Mouse (Mus musculus) kidney, adult 2 months (tissue): ENCODE results near the gene Actr10. TPM values are rescaled to one million over a fixed set of nuclear protein-coding genes. Genes with fewer than 3 reads are reported as not detected.

ENCODE experiments used
- DNase-seq: peaks from one replicate; pipeline ENCODE4 v3.0.0; 2021
- H3K27ac ChIP-seq: fragments of 200-500 bp; 2 replicates; pipeline ENCODE4 v1.5.1; 2012; ENCODE audit warnings: low read depth, low read length, control low read depth, inconsistent platforms; ENCODE audit not compliant: insufficient read depth
- H3K27me3 ChIP-seq: fragments of 200-500 bp; replicated peaks from 2 replicates; pipeline ENCODE4 v1.6.1; 2012; ENCODE audit warnings: mild to moderate bottlenecking, moderate library complexity, low read length, inconsistent platforms; ENCODE audit not compliant: control insufficient read depth, insufficient read depth
- H3K36me3 ChIP-seq: fragments of 200-500 bp; 2 replicates; pipeline ENCODE4 v1.6.1; 2012; ENCODE audit warnings: mild to moderate bottlenecking, moderate library complexity, low read length, inconsistent platforms; ENCODE audit not compliant: control insufficient read depth, insufficient read depth
- H3K4me1 ChIP-seq: fragments of 200-500 bp; 2 replicates; pipeline ENCODE4 v1.6.1; 2011; ENCODE audit warnings: low read length; ENCODE audit not compliant: control insufficient read depth, insufficient read depth
- H3K4me3 ChIP-seq: fragments of 200-500 bp; 2 replicates; pipeline ENCODE4 v1.5.1; 2011; ENCODE audit warnings: mild to moderate bottlenecking, low read depth, low read length, control low read depth; ENCODE audit not compliant: insufficient read depth
- CTCF ChIP-seq: fragments of 200-500 bp; conservative IDR thresholded peaks from 2 replicates; pipeline ENCODE4 v1.5.1; 2011; ENCODE audit warnings: low read depth, mild to moderate bottlenecking, control low read depth, low read length, moderate library complexity, mixed read lengths; ENCODE audit not compliant: insufficient read depth, insufficient read length
- POLR2A ChIP-seq: fragments of 200-500 bp; IDR thresholded peaks from one replicate; pipeline ENCODE4 v1.6.1; 2011; ENCODE audit warnings: low read depth, low read length, control low read depth
- WGBS: fragments of 180-500 bp; shearing (Covaris S2); methylation state at CpG from one replicate; pipeline ENCODE4 v1.1.7; 2018; 5-methylcytosine and 5-hydroxymethylcytosine counted together
- polyA plus RNA-seq: library from polyadenylated mRNA; depleted of rRNA; stranded (reverse); fragments of >200 nt; gene quantifications from 2 replicates; pipeline ENCODE4 v1.2.3, GENCODE M21; 2012

Gene Actr10
- polyA plus RNA-seq, 1 experiment, result 44.6 TPM

- Histone ChIP-seq H3K27ac (no peak overlapping the region), H3K36me3 (no peaks in the 10 kb centered on the region), H3K4me3 (no peak overlapping the region), H3K4me1 (no peaks in the 10 kb centered on the region), H3K27me3 (no peaks in the 10 kb centered on the region)
- 46% methylated on average over 11 of the region's 11 CpGs for WGBS
- TF ChIP-seq POLR2A (no peak), CTCF (0 out of 2 replicates have a peak, but pooled peaks have one; percentile 18)
- DNase-seq, result peak; percentile 36
These were observed 23.3 kb upstream of the Actr10 start for GRCm38 (mm10) chr12:70914387-70914786.

- Histone ChIP-seq H3K36me3 (no peaks in the 10 kb centered on the region), H3K27ac (no peak overlapping the region), H3K4me1 (no peaks in the 10 kb centered on the region), H3K4me3 (no peak overlapping the region), H3K27me3 (no peaks in the 10 kb centered on the region)
- no peak for TF ChIP-seq POLR2A
- TF ChIP-seq CTCF, result no peak
- 82% methylated on average over 4 of the region's 4 CpGs for WGBS
- DNase-seq, result no peak
These were observed 7.9 kb upstream of the Actr10 start for GRCm38 (mm10) chr12:70929781-70930180.

- Histone ChIP-seq H3K36me3 (peaks cover 2% of the 10 kb centered on the region; the same call in 1 of the 2 replicates), H3K27ac (peak overlapping the region; percentile 97), H3K27me3 (no peaks in the 10 kb centered on the region), H3K4me1 (no peaks in the 10 kb centered on the region; the same call in 1 of the 2 replicates), H3K4me3 (peak overlapping the region; percentile 59)
- 16% methylated on average over 12 of the region's 12 CpGs for WGBS
- DNase-seq, result no peak
- TF ChIP-seq POLR2A (no peak), CTCF (no peak)
These were observed 507 bp upstream of the Actr10 start for GRCm38 (mm10) chr12:70937150-70937549.

GRCm38 (mm10) chr12:70940806-70941205 is 3.1 kb downstream of the Actr10 start:
- Histone ChIP-seq H3K36me3 (peaks cover 10% of the 10 kb centered on the region; the same call in 1 of the 2 replicates), H3K27ac (no peak overlapping the region), H3K4me1 (no peaks in the 10 kb centered on the region; the same call in 1 of the 2 replicates), H3K4me3 (no peak overlapping the region), H3K27me3 (no peaks in the 10 kb centered on the region)
- no peak for TF ChIP-seq CTCF
- TF ChIP-seq POLR2A, result no peak
- 97% methylated on average over 7 of the region's 7 CpGs for WGBS
- DNase-seq, result no peak

- no peaks in the 10 kb centered on the region for H3K4me1 ChIP-seq
- peaks cover 13% of the 10 kb centered on the region for H3K36me3 ChIP-seq
- 94% methylated on average over 5 of the region's 5 CpGs for WGBS
- TF ChIP-seq POLR2A (no peak), CTCF (no peak)
- no peak for DNase-seq
- no peaks in the 10 kb centered on the region for H3K27me3 ChIP-seq
- H3K4me3 ChIP-seq, result no peak overlapping the region
- H3K27ac ChIP-seq, result no peak overlapping the region
These were observed 6.5 kb downstream of the Actr10 start for GRCm38 (mm10) chr12:70944181-70944580.

GRCm38 (mm10) chr12:70946585-70947256 is 9.1 kb downstream of the Actr10 start:
- no peak for TF ChIP-seq CTCF
- TF ChIP-seq POLR2A, result no peak
- H3K4me3 ChIP-seq, result no peak overlapping the region
- no peaks in the 10 kb centered on the region for H3K4me1 ChIP-seq
- no peak for DNase-seq
- WGBS, result 87% methylated on average over 10 of the region's 10 CpGs
- H3K27me3 ChIP-seq, result no peaks in the 10 kb centered on the region
- peaks cover 11% of the 10 kb centered on the region for H3K36me3 ChIP-seq
- no peak overlapping the region for H3K27ac ChIP-seq

- 91% methylated on average over 4 of the region's 4 CpGs for WGBS
- no peak overlapping the region for H3K4me3 ChIP-seq
- no peak overlapping the region for H3K27ac ChIP-seq
- no peaks in the 10 kb centered on the region for H3K4me1 ChIP-seq
- no peaks in the 10 kb centered on the region for H3K27me3 ChIP-seq
- no peak for DNase-seq
- TF ChIP-seq POLR2A (no peak), CTCF (no peak)
- peaks cover 17% of the 10 kb centered on the region for H3K36me3 ChIP-seq
These were observed 21.0 kb downstream of the Actr10 start for GRCm38 (mm10) chr12:70958640-70959039.
